Mouse (Mus musculus): ENCODE data around the gene Kcnma1.

- TF ChIP-seq CTCF (conservative IDR thresholded peaks at IDR 0.05; ENCODE audit: insufficient read depth, insufficient read length, low read depth, low read length): no peak
- no peak for TF ChIP-seq POLR2A (IDR thresholded peaks at IDR 0.05; ENCODE audit: low read depth, low read length)
Observed at GRCm38 (mm10) chr14:23407051-23407450, 607.2 kb downstream of the Kcnma1 start.
